Mouse (Mus musculus) left cerebral cortex, postnatal 4 days (tissue): ENCODE data around the gene Kcne1l. TPM values are rescaled to one million over a fixed set of nuclear protein-coding genes. Genes with fewer than 3 reads are reported as not detected.

ENCODE experiments used
- DNase-seq: peaks from one replicate; pipeline ENCODE4 v3.0.0-alpha.2; 2022
- intact Hi-C: fragments of 180-260 bp; cut with DNase I; formaldehyde crosslinking; loops from one replicate; pipeline ENCODE4 v1.15.1; 2025
- total RNA-seq, 2 experiments: library from RNA; stranded (reverse); gene quantifications; 2 replicates each; pipeline ENCODE4 v1.2.3; 2021

Gene Kcne1l
- 10 to 100 TPM; 14.5 to 15.0 TPM for total RNA-seq

DNA sequence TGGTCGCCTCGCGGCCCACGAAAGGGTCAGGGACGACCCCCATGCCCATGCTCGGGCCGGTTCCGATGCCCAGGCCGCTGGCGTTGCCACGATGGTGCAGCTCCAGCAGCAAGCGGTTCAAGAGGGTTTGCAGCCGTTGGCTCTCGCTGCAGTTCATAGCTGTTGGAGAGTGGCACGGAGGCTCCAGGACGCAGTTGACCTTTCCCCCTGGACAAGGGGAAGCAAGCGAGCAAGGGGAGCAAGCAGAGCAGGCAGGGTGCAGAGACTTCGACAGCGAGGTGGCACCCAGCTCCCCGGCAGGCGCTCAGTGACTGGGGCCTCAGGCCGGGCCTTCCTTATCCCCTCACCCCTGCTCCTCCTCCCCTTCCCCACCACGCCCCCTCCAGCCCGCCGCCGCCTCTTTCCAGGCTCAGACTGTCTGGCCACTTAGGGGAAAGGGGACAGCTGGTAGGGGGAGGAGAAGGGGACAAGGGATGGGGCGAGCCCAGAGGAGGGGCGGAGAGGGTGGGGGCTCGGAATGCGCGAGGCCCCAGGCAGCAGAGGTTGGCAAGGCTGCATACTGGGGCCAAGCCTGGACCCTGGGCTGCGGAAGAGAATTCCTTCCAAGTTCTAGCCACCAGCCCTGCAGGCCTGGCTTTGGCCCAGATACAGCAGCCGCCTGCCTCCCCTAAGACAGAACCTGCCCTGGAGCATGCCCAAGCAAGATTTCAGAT is at the start of gene Kcne1l:
Gene Kcne1l (minus strand): TSS at position 426 of the 713 bp plus-strand sequence.
- intact Hi-C loops, result no loop called here
- peak; percentile 81 for DNase-seq

DNA sequence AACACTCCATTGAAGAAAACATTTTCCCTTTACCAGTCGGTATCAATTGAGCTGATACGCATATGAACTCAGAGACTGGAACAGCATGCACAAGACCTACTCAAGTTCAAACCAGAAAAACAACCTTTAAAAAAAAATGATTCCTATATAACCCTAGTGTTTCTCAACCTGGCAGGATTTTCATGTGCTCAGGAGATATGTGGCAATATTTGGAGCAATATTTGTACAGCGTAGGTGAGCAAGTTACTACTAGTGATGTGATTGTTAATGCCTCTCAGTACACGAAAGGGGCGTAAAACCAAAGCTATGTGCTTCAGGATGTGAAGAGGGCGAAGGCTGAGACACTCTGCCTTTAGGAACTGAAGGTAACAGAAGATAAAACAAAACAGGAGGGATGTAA is 30.1 kb upstream of the Kcne1l start:
- intact Hi-C loops, result no loop called here
- no peak for DNase-seq

DNA sequence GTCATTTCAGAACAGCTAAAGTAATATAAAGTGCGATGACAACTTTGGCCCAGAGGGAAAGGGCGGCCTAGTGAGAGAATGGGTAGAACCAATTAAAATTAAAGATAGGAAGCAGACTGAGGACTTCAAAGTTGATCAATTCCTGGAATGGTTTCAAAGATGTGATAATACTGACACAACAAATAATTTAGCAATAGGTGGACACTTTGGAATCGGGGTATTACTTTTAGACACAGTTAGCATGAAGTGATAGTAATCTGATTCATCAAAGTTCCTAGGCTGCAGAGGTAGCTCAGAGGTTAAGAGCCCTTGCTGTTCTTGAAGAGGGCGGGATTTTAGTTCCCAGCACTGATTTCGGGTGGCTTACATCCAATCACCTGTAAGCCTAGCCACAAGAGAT is 29.4 kb upstream of the Kcne1l start:
- no peak for DNase-seq
- intact Hi-C loops, result no loop called here

DNA sequence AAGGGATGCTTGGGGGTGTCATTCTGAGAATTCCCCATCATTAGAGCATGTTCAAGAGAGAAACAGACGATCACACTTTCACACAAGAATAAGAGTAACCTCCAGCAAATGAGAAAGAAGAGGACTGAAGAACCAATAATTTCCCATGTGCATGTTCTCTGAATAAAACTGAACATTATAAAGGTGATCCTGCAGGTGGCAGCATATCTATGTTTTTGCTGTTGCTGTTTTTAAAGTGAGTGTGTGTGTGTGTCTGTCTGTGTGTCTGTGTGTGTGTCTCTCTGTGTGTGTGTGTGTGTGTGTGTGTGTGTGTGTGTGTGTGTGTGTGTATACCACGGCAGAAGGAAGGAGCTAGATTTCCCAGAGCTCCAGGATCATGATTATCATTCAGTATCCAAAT is 19.7 kb upstream of the Kcne1l start:
- intact Hi-C loops, result no loop called here
- no peak for DNase-seq

DNA sequence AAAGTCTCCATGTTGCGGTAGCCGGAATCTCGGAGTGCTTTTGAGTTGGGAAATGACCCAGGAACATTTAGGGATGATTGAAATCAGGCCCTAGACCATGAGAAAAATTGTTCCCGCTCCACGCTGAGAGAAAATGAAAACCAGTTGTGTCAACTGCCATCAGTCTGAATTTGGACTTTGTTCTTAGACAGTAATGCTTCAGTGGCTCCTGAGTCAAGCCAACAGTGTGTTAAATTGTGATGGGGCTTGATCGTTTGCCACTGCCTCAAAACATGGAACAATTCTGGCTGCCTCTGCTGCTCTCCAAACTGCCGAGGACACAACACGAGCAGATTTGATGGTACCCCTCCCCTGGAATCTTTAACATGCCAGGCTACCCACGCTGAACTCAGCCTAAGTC is 10.0 kb upstream of the Kcne1l start:
- intact Hi-C loops, result no loop called here
- DNase-seq, result no peak

DNA sequence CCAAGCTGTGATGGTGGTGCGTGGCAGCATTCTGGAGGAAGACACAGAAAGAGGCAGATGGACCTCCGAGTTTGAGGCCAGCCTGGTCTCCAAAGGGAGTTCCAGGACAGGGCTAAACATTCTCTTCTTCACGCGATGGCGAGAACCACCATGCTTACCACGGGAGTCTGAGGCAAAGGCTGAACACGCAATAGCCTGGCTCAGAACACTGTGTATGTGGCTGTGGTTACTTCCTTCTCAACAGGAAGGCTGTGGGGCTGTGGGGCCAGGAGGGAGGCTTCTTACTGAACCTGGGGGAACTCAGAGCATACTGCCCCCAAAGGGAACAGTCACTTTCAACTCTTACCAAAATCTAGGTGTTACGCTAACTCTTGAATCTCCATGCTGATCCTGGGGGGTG is 9.2 kb upstream of the Kcne1l start:
- intact Hi-C loops, result no loop called here
- no peak for DNase-seq

DNA sequence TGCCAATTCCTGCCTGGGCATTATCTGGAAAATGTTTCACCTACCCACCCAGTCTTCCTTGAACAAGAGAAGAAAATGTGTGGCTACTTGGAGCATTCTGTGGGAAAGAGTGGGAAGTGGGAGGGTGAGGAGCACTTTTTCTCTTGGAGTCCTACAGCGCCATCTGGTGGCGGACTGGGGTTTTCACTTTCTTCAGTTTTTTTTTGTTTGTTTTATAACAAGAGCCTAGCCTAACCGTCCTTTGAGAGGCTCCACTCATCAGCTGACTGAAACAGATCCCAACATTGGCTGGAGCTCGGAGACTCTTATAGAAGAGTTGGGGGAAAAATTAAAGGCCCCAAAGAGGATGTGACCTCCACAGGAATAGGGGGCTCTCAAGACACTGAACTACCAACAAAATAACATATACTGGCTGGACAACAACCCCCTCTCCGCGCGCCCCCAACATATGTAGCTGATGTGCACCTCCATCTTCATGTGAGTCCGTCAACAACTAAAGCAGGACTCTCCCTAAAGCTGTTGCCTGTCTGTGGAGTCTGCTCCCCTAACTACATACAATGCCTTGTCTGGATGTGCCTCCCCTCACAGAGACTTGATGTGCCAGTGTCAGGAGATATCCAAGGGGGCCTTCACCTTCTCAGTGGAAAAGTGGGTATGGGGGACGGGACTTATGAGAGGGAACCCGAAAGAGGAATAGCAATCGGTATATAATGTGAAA is 8.4 kb upstream of the Kcne1l start:
- intact Hi-C loops, result loop anchor here (1.0 to 5.0 kb wide), 2 partner anchors 77 to 114 kb away; no protein-coding TSS in a partner anchor
- peak; percentile 70 for DNase-seq

DNA sequence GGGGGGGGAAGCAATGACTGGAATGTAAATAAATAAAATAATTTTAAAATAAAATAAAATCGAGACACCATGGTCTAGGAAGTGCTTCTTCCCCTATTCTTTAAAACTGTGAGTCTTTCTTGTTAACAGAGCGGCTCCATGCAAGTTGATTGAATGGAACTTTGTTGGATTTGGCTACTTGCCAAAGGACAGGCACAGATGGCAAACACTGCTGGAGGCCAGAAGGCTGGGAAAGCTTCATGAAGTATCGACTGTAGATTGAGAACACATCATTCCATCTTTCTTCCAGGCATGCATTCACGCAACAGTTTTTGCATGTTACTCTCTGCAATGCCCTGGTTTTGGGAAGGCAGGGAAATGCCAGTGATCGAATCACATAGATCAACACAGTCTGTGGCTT is 4.3 kb upstream of the Kcne1l start:
- intact Hi-C loops, result loop anchor here (5.0 kb wide), 1 partner anchor 73 kb away; no protein-coding TSS in a partner anchor
- DNase-seq, result peak; percentile 51

DNA sequence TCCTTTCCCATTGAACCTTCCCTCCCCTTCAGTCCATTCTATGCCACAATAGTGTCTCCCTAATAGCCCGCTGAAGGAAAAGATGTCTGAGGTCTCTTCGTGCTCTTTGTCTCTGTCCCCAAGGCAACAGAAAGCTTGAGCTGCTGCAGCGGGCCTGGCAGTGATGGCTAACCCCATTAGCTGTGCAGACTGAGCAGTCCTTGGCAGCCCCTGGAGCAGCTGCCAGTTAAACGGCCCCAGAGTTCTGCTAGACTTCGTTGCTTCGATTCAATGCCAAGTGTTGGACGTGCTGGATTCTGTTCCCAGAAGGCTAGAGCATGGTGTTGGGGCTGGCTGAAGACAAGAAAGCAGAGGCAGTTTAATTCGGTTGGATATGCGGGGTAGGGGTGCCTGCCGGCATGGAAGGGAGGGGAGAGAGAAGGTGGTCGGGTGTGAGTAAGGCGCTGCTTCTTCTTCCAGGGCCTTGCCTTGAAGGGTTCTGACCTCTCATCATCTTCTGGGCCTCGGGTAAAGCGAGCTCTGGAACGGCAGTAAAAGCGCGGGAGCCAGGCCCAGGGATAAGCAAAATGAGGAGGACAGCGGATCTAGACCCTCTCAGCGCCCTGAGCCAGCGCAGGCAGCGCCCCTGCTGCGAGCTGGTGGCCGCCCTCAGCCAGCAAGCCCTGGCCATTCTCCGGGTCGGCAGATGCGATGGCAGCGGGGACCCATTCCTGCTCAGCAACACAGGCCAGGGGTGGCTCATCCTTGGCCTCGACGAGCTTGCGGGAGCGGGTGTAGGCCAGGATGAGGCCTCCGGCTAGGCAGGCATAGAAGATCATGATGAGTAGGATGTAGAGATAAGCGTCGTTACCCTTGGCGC is 855 bp downstream of the Kcne1l start:
- intact Hi-C loops, result no loop called here
- peak; percentile 71 for DNase-seq

DNA sequence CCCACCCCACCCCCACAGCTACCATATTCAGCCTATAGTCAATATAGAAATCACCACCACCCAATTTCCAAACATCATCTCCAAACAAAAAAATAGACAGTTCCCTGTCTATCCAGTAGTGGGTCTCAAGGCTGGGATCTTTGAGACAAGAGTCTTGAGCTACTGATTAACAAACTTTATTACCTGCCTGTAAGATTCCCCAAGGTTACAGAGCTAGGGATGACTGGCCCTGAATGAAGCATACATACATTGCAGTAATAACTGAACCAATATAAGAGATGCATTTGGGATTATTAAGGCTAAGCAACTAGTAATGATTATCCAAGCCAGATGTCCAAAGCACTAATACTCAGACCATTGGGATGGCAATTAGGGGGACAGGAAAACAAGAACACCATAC is 1.5 kb downstream of the Kcne1l start:
- intact Hi-C loops, result no loop called here
- DNase-seq, result no peak

DNA sequence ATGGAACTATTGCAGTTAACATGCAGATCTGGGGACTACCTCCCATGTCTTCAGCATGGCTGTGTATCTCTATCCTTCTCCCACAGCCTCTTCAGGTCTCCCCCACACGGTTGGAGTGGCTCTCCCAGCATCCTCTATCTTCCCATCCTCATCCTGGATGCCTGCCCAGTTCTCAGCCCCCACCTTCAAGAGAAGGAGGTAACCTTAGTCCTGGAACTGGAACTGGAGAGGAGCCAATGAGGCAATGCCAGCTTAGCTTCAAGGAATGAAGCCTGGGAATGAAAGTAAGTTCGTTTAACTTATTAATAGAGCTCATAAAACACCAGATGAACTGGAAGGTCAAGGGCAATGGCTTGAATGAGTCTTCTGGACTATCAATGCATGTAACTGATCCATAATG is 2.6 kb downstream of the Kcne1l start:
- intact Hi-C loops, result no loop called here
- DNase-seq, result peak; percentile 24

DNA sequence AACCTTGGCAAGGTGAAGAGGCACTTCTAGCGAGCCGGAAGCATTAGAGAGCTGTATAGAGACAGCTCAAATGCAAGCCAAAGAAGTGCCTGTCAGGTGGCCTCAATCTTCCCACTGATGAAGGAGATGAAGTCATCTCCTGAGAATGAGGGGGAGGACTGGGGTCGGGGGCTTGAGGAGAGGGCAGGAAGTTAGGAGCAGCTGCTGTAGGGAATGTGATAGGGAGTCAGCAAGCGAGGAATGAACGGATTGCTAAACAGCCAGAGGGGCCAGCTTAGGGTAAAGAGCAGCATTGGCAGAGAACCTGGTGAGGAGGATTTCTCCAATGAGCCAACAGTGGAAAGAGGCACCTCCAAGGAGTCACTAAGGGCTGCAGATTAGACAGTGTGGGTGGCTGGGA is 20.2 kb downstream of the Kcne1l start:
- intact Hi-C loops, result no loop called here
- DNase-seq, result no peak

DNA sequence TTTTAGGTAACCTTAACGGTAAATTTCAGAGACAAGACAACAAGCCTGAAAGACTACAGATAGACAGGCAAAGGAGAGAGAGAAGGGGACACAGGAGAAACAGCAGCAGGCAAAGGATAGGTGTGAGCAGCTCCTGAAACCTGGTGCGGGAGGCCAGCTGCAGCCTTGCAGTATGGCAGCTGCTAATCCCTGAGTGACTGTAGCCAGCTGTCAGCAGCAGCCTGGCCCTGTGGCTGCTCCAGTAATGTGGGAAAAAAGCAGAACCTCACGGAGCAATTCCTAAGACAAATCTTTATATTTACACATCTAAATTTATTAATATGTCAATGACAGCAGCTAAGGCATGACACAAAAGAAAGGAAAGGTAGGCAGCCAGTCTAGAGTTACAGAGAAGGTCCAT is 29.5 kb downstream of the Kcne1l start:
- intact Hi-C loops, result no loop called here
- DNase-seq, result no peak

DNA sequence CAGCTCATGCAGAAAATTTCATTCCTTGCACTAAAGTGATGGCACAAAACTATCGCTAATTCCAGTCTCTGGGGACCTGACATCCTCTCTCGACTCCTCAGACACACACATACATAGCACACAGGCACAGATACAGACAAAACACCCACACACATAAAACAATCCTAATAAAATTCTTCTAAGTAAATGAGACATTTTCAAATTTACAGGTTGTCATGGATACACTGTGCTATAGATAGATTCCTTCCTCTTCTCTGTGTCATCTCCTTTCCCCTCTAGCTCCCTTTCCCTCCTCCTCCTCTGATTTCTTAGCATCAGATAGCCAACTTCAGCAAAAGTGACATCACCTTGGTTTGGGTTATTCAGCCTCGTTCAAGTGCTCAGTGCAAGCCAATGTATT is 30.1 kb downstream of the Kcne1l start:
- intact Hi-C loops, result no loop called here
- no peak for DNase-seq

Other genes with a start within 250 kb of the Kcne1l start
- under 1 TPM; 0.46 to 0.66 TPM for gene Gucy2f, start 109.4 kb downstream of the Kcne1l start, total RNA-seq
- gene Nxt2, start 79.5 kb downstream of the Kcne1l start, total RNA-seq, result 10 to 100 TPM; 11.4 to 12.4 TPM
- gene Acsl4, start 84.2 kb upstream of the Kcne1l start, total RNA-seq, result 10 to 100 TPM; 59.3 to 59.6 TPM